Mouse (Mus musculus) erythroblast, adult 5-6 weeks (primary cell): ENCODE measurements around the gene Sdhaf1. TPM values are rescaled to one million over a fixed set of nuclear protein-coding genes. Genes with fewer than 3 reads are reported as not detected.

Experiments used
- total RNA-seq, 2 experiments: library from RNA; stranded (forward) in 1 of 2; stranded (reverse) in 1 of 2; fragments of 150-400 nt in 1 of 2; fragments of 200-764, 138-1000 nt in 1 of 2; gene quantifications; 2 replicates each; pipeline versions ENCODE4 v1.2.3 to v1.2.4; 2015 to 2017; ENCODE audit warnings: low replicate concordance in 2 of 2

Sdhaf1 gene
- total RNA-seq, 2 experiments from 2014 or later = 0.77 TPM; not detected in 1

Other genes with a start within 250 kb of the Sdhaf1 start
Only the 30 nearest of the 32 such genes appear.
- not detected in 2 replicates for gene Gm26920, start 233.5 kb downstream of the Sdhaf1 start, total RNA-seq (2015; ENCODE audit: low replicate concordance)
- not detected in 2 replicates for gene Gm26920, start 233.5 kb downstream of the Sdhaf1 start, total RNA-seq (2017; ENCODE audit: low replicate concordance)
- gene Zfp566, start 233.4 kb downstream of the Sdhaf1 start, total RNA-seq (2015; ENCODE audit: low replicate concordance) = 0.38 and 2.1 TPM in 2 replicates
- gene Zfp566, start 233.4 kb downstream of the Sdhaf1 start, total RNA-seq (2017; ENCODE audit: low replicate concordance) = 0.34 TPM in 1 of 2 replicates, not detected in the other
- gene Zfp260, start 229.1 kb downstream of the Sdhaf1 start, total RNA-seq (2015; ENCODE audit: low replicate concordance) = 12.7 and 14.6 TPM in 2 replicates
- gene Zfp260, start 229.1 kb downstream of the Sdhaf1 start, total RNA-seq (2017; ENCODE audit: low replicate concordance) = 4.5 and 10.7 TPM in 2 replicates
- gene Zfp382, start 202.0 kb downstream of the Sdhaf1 start, total RNA-seq (2015; ENCODE audit: low replicate concordance) = 0.63 and 1.2 TPM in 2 replicates
- 1.3 and 3.3 TPM in 2 replicates for gene Zfp382, start 202.0 kb downstream of the Sdhaf1 start, total RNA-seq (2017; ENCODE audit: low replicate concordance)
- 21.5 and 34.4 TPM in 2 replicates for gene Zfp146, start 154.1 kb downstream of the Sdhaf1 start, total RNA-seq (2015; ENCODE audit: low replicate concordance)
- 30.3 and 56.9 TPM in 2 replicates for gene Zfp146, start 154.1 kb downstream of the Sdhaf1 start, total RNA-seq (2017; ENCODE audit: low replicate concordance)
- gene Cox7a1, start 139.8 kb downstream of the Sdhaf1 start, total RNA-seq (2015; ENCODE audit: low replicate concordance) = not detected in 2 replicates
- gene Cox7a1, start 139.8 kb downstream of the Sdhaf1 start, total RNA-seq (2017; ENCODE audit: low replicate concordance) = not detected in 2 replicates
- gene Capns1, start 125.1 kb downstream of the Sdhaf1 start, total RNA-seq (2015; ENCODE audit: low replicate concordance) = 121 and 178 TPM in 2 replicates
- gene Capns1, start 125.1 kb downstream of the Sdhaf1 start, total RNA-seq (2017; ENCODE audit: low replicate concordance) = 60.6 and 91.3 TPM in 2 replicates
- gene Polr2i, start 91.9 kb downstream of the Sdhaf1 start, total RNA-seq (2015; ENCODE audit: low replicate concordance) = 9.8 and 22.1 TPM in 2 replicates
- gene Polr2i, start 91.9 kb downstream of the Sdhaf1 start, total RNA-seq (2017; ENCODE audit: low replicate concordance) = 11.0 and 12.6 TPM in 2 replicates
- 36.4 and 38.6 TPM in 2 replicates for gene Tbcb, start 91.6 kb downstream of the Sdhaf1 start, total RNA-seq (2015; ENCODE audit: low replicate concordance)
- gene Tbcb, start 91.6 kb downstream of the Sdhaf1 start, total RNA-seq (2017; ENCODE audit: low replicate concordance) = 6.3 and 11.7 TPM in 2 replicates
- not detected in 2 replicates for gene Ovol3, start 88.2 kb downstream of the Sdhaf1 start, total RNA-seq (2015; ENCODE audit: low replicate concordance)
- not detected in 2 replicates for gene Ovol3, start 88.2 kb downstream of the Sdhaf1 start, total RNA-seq (2017; ENCODE audit: low replicate concordance)
- gene Thap8, start 43.8 kb downstream of the Sdhaf1 start, total RNA-seq (2015; ENCODE audit: low replicate concordance) = not detected in 2 replicates
- gene Thap8, start 43.8 kb downstream of the Sdhaf1 start, total RNA-seq (2017; ENCODE audit: low replicate concordance) = not detected in 2 replicates
- gene Wdr62, start 43.5 kb downstream of the Sdhaf1 start, total RNA-seq (2015; ENCODE audit: low replicate concordance) = 6.9 and 22.5 TPM in 2 replicates
- 4.9 and 11.7 TPM in 2 replicates for gene Wdr62, start 43.5 kb downstream of the Sdhaf1 start, total RNA-seq (2017; ENCODE audit: low replicate concordance)
- gene Clip3, start 32.2 kb downstream of the Sdhaf1 start, total RNA-seq (2015; ENCODE audit: low replicate concordance) = not detected in 2 replicates
- gene Clip3, start 32.2 kb downstream of the Sdhaf1 start, total RNA-seq (2017; ENCODE audit: low replicate concordance) = not detected in 2 replicates
- 0.96 and 3.3 TPM in 2 replicates for gene Alkbh6, start 15.2 kb downstream of the Sdhaf1 start, total RNA-seq (2015; ENCODE audit: low replicate concordance)
- 2.0 and 5.4 TPM in 2 replicates for gene Alkbh6, start 15.2 kb downstream of the Sdhaf1 start, total RNA-seq (2017; ENCODE audit: low replicate concordance)
- gene Syne4, start 9.1 kb downstream of the Sdhaf1 start, total RNA-seq (2015; ENCODE audit: low replicate concordance) = not detected in 2 replicates
- gene Syne4, start 9.1 kb downstream of the Sdhaf1 start, total RNA-seq (2017; ENCODE audit: low replicate concordance) = not detected in 2 replicates
- not detected in 2 replicates for gene E130208F15Rik, start 2.2 kb downstream of the Sdhaf1 start, total RNA-seq (2015; ENCODE audit: low replicate concordance)
- 1.5 TPM in 1 of 2 replicates, not detected in the other for gene E130208F15Rik, start 2.2 kb downstream of the Sdhaf1 start, total RNA-seq (2017; ENCODE audit: low replicate concordance)
- gene Lrfn3, start 38.9 kb upstream of the Sdhaf1 start, total RNA-seq (2015; ENCODE audit: low replicate concordance) = not detected in 2 replicates
- gene Lrfn3, start 38.9 kb upstream of the Sdhaf1 start, total RNA-seq (2017; ENCODE audit: low replicate concordance) = not detected in 2 replicates
- gene Tyrobp, start 89.9 kb upstream of the Sdhaf1 start, total RNA-seq (2015; ENCODE audit: low replicate concordance) = 315 and 361 TPM in 2 replicates
- 122 and 140 TPM in 2 replicates for gene Tyrobp, start 89.9 kb upstream of the Sdhaf1 start, total RNA-seq (2017; ENCODE audit: low replicate concordance)
- gene Hcst, start 96.0 kb upstream of the Sdhaf1 start, total RNA-seq (2015; ENCODE audit: low replicate concordance) = 14.2 and 29.0 TPM in 2 replicates
- 2.6 and 13.9 TPM in 2 replicates for gene Hcst, start 96.0 kb upstream of the Sdhaf1 start, total RNA-seq (2017; ENCODE audit: low replicate concordance)
- gene Nfkbid, start 97.8 kb upstream of the Sdhaf1 start, total RNA-seq (2015; ENCODE audit: low replicate concordance) = 2.1 and 5.0 TPM in 2 replicates
- 0.14 and 3.6 TPM in 2 replicates for gene Nfkbid, start 97.8 kb upstream of the Sdhaf1 start, total RNA-seq (2017; ENCODE audit: low replicate concordance)
- not detected in 2 replicates for gene Aplp1, start 121.6 kb upstream of the Sdhaf1 start, total RNA-seq (2015; ENCODE audit: low replicate concordance)
- not detected in 2 replicates for gene Aplp1, start 121.6 kb upstream of the Sdhaf1 start, total RNA-seq (2017; ENCODE audit: low replicate concordance)
- not detected in 2 replicates for gene Kirrel2, start 133.8 kb upstream of the Sdhaf1 start, total RNA-seq (2015; ENCODE audit: low replicate concordance)
- not detected in 2 replicates for gene Kirrel2, start 133.8 kb upstream of the Sdhaf1 start, total RNA-seq (2017; ENCODE audit: low replicate concordance)
- gene Nphs1, start 134.4 kb upstream of the Sdhaf1 start, total RNA-seq (2015; ENCODE audit: low replicate concordance) = not detected in 2 replicates
- not detected in 2 replicates for gene Nphs1, start 134.4 kb upstream of the Sdhaf1 start, total RNA-seq (2017; ENCODE audit: low replicate concordance)
- gene Prodh2, start 169.7 kb upstream of the Sdhaf1 start, total RNA-seq (2015; ENCODE audit: low replicate concordance) = not detected in 2 replicates
- gene Prodh2, start 169.7 kb upstream of the Sdhaf1 start, total RNA-seq (2017; ENCODE audit: low replicate concordance) = not detected in 2 replicates
- gene Arhgap33, start 211.2 kb upstream of the Sdhaf1 start, total RNA-seq (2015; ENCODE audit: low replicate concordance) = 5.0 and 6.7 TPM in 2 replicates
- gene Arhgap33, start 211.2 kb upstream of the Sdhaf1 start, total RNA-seq (2017; ENCODE audit: low replicate concordance) = 9.5 and 9.6 TPM in 2 replicates
- gene Hspb6, start 228.3 kb upstream of the Sdhaf1 start, total RNA-seq (2015; ENCODE audit: low replicate concordance) = 6.3 and 19.4 TPM in 2 replicates
- 2.2 and 3.9 TPM in 2 replicates for gene Hspb6, start 228.3 kb upstream of the Sdhaf1 start, total RNA-seq (2017; ENCODE audit: low replicate concordance)
- gene Proser3, start 228.4 kb upstream of the Sdhaf1 start, total RNA-seq (2015; ENCODE audit: low replicate concordance) = 0.38 and 2.1 TPM in 2 replicates
- 0.77 and 4.6 TPM in 2 replicates for gene Proser3, start 228.4 kb upstream of the Sdhaf1 start, total RNA-seq (2017; ENCODE audit: low replicate concordance)
- gene Lin37, start 235.9 kb upstream of the Sdhaf1 start, total RNA-seq (2015; ENCODE audit: low replicate concordance) = 48.0 and 55.0 TPM in 2 replicates
- gene Lin37, start 235.9 kb upstream of the Sdhaf1 start, total RNA-seq (2017; ENCODE audit: low replicate concordance) = 7.8 and 8.9 TPM in 2 replicates
- 3.5 and 30.1 TPM in 2 replicates for gene U2af1l4, start 239.4 kb upstream of the Sdhaf1 start, total RNA-seq (2015; ENCODE audit: low replicate concordance)
- 30.0 and 39.4 TPM in 2 replicates for gene U2af1l4, start 239.4 kb upstream of the Sdhaf1 start, total RNA-seq (2017; ENCODE audit: low replicate concordance)
- gene Gm49396, start 239.4 kb upstream of the Sdhaf1 start, total RNA-seq (2015; ENCODE audit: low replicate concordance) = 1.3 and 4.8 TPM in 2 replicates
- 5.2 and 6.6 TPM in 2 replicates for gene Gm49396, start 239.4 kb upstream of the Sdhaf1 start, total RNA-seq (2017; ENCODE audit: low replicate concordance)